Mouse (Mus musculus) lung, postnatal 0 days (tissue): ENCODE results near the gene Shc1.

Source experiments
- CTCF ChIP-seq: IDR thresholded peaks from 2 replicates; pipeline ENCODE4 v1.5.1; 2016; ENCODE audit warnings: antibody characterized with exemption, mild to moderate bottlenecking
- EP300 ChIP-seq: IDR thresholded peaks from 2 replicates; pipeline ENCODE4 v1.6.1; 2016; ENCODE audit warnings: antibody characterized with exemption, mild to moderate bottlenecking, control low read depth

GRCm38 (mm10) chr3:89425141-89425525 lies 6.9 kb downstream of the Shc1 start:
- TF ChIP-seq CTCF (no peak), EP300 (no peak)
